Mouse (Mus musculus) left cerebral cortex, adult 2 months (tissue): ENCODE measurements at regions not wholly inside any gene's neighbourhood (a gene's known extent, or its start where the extent isn't known, plus 50 kb on each side); places are given as distances from the start of the nearest gene placed in this dataset.
"Not testable (repeated sequence)": the region's sequence is repeated elsewhere in the genome, so short reads cannot be mapped to it uniquely, and the experiment has no call there.

Experiments used
- DNase-seq, 2 experiments: peaks; one replicate each; pipeline ENCODE4 v3.0.0; 2021 to 2022; ENCODE audit warnings: low spot score in 2 of 2, mixed read lengths in 1 of 2; ENCODE audit errors: extremely low spot score in 1 of 2
- H3K27ac ChIP-seq: fragments of 200-600 bp; 2 replicates; pipeline ENCODE4 v1.8.1; 2022
- H3K4me3 ChIP-seq: fragments of 200-600 bp; 2 replicates; pipeline ENCODE4 v1.8.1; 2022
- CTCF ChIP-seq: fragments of 200-600 bp; IDR thresholded peaks from 2 replicates; pipeline ENCODE4 v1.8.1; 2022; ENCODE audit warnings: antibody characterized with exemption, mild to moderate bottlenecking, moderate library complexity
- intact Hi-C: fragments of 180-260 bp; cut with DNase I; formaldehyde crosslinking; loops from one replicate; pipeline ENCODE4 v1.15.1; 2025

GRCm38 (mm10) chr17:16516173-16516572, 547.7 kb upstream of the Zfp960 start:
- H3K4me3 ChIP-seq, result no peak overlapping the region
- TF ChIP-seq CTCF, result no peak
- intact Hi-C loops, result no loop called here
- no peak for DNase-seq
- H3K27ac ChIP-seq, result no peak overlapping the region

- TF ChIP-seq CTCF, result no peak
- intact Hi-C loops, result no loop called here
- Histone ChIP-seq H3K4me3 (no peak overlapping the region), H3K27ac (no peak overlapping the region)
- DNase-seq, result no peak
Observed at GRCm38 (mm10) chr17:16493951-16494350, 570.0 kb upstream of the Zfp960 start.

- DNase-seq, result no peak
- Histone ChIP-seq H3K27ac (no peak overlapping the region), H3K4me3 (no peak overlapping the region)
- TF ChIP-seq CTCF, result no peak
- intact Hi-C loops, result no loop called here
Observed at GRCm38 (mm10) chr17:16493546-16493945, 570.4 kb upstream of the Zfp960 start.

- Histone ChIP-seq H3K27ac (no peak overlapping the region), H3K4me3 (no peak overlapping the region)
- no peak for TF ChIP-seq CTCF
- intact Hi-C loops, result no loop called here
- DNase-seq, result no peak
Observed at GRCm38 (mm10) chr17:16492551-16492950, 571.4 kb upstream of the Zfp960 start.

- no peak for TF ChIP-seq CTCF
- intact Hi-C loops, result no loop called here
- H3K27ac ChIP-seq, result no peak overlapping the region
Observed at GRCm38 (mm10) chr17:16486355-16486754, 577.6 kb upstream of the Zfp960 start.

GRCm38 (mm10) chr17:16483976-16484375, 579.9 kb upstream of the Zfp960 start:
- no peak overlapping the region for H3K27ac ChIP-seq
- H3K4me3 ChIP-seq, result no peak overlapping the region
- no peak for TF ChIP-seq CTCF
- intact Hi-C loops, result no loop called here
- DNase-seq, result no peak

More at GRCm38 (mm10) chr17:16486355-16486754, 577.6 kb upstream of the Zfp960 start:
- DNase-seq, result no peak
- H3K4me3 ChIP-seq, result no peak overlapping the region

- no peak overlapping the region for H3K4me3 ChIP-seq
- TF ChIP-seq CTCF, result no peak
- intact Hi-C loops, result no loop called here
- DNase-seq, result no peak
- H3K27ac ChIP-seq, result no peak overlapping the region
Observed at GRCm38 (mm10) chr17:16481722-16482121, 582.2 kb upstream of the Zfp960 start.

- intact Hi-C loops, result no loop called here
- Histone ChIP-seq H3K27ac (no peak overlapping the region), H3K4me3 (no peak overlapping the region)
- no peak for TF ChIP-seq CTCF
- no peak for DNase-seq
Observed at GRCm38 (mm10) chr17:16480579-16480978, 583.3 kb upstream of the Zfp960 start.

GRCm38 (mm10) chr17:16461208-16461607, 602.7 kb upstream of the Zfp960 start:
- H3K4me3 ChIP-seq, result no peak overlapping the region
- no peak overlapping the region for H3K27ac ChIP-seq
- TF ChIP-seq CTCF, result no peak; the same call in 1 of the 2 replicates
- DNase-seq, result no peak
- intact Hi-C loops, result no loop called here

GRCm38 (mm10) chr17:16453098-16453497, 610.8 kb upstream of the Zfp960 start:
- Histone ChIP-seq H3K27ac (no peak overlapping the region), H3K4me3 (no peak overlapping the region)
- no peak for DNase-seq
- intact Hi-C loops, result no loop called here
- TF ChIP-seq CTCF, result no peak

- TF ChIP-seq CTCF, result no peak
- intact Hi-C loops, result no loop called here
- DNase-seq, result no peak
- H3K27ac ChIP-seq, result no peak overlapping the region
- no peak overlapping the region for H3K4me3 ChIP-seq
Observed at GRCm38 (mm10) chr17:16444562-16444961, 613.7 kb upstream of the Rgmb start.

- Histone ChIP-seq H3K27ac (no peak overlapping the region), H3K4me3 (no peak overlapping the region)
- intact Hi-C loops, result no loop called here
- no peak for DNase-seq
- no peak for TF ChIP-seq CTCF
Observed at GRCm38 (mm10) chr17:16395193-16395612, 564.4 kb upstream of the Rgmb start.

GRCm38 (mm10) chr17:16374855-16375221, 544.0 kb upstream of the Rgmb start:
- H3K27ac ChIP-seq, intact Hi-C loops, H3K4me3 ChIP-seq, DNase-seq: not testable (repeated sequence)

GRCm38 (mm10) chr17:16374119-16374854, 543.4 kb upstream of the Rgmb start:
- H3K4me3 ChIP-seq, H3K27ac ChIP-seq, DNase-seq, intact Hi-C loops: not testable (repeated sequence)
